Comparison of ENCODE assay signal across 8 mouse cellular contexts in the genomic region with DNA sequence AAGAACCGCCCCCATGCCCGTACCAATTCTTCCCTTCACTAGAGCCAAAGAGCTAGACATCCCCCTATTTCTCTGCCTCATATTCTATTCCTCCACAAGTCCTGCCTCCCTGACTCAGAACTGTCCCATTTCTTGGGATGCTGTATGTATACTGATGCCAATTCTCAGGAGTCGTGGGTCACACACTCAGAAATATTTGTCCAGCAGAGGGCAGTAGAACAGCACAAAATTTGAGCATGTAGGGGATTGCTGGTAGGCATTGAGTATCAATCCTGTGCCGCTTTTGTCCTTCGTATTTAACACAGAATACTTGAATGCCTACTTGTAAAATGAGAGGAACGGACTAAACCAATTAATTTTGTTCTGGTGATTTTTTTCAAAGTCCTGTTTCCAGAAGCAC. TPM values are rescaled to one million over a fixed set of nuclear protein-coding genes. Genes with fewer than 3 reads are reported as not detected.
DNase-seq lines count a peak whose midpoint lies in the region; ATAC-seq lines count a peak whose summit lies in the region.

No protein-coding gene starts in this region.

- ATAC-seq in common myeloid progenitor, adult 5-6 weeks (replicated peaks; ENCODE audit: low read depth, poor library complexity, severe bottlenecking) = peak; percentile 84
- ATAC-seq in monocyte, adult 5-6 weeks (replicated peaks; ENCODE audit: insufficient number of reproducible peaks, low FRiP score, low TSS enrichment, poor library complexity, severe bottlenecking) = peak; percentile 85

- H3K4me1 ChIP-seq in limb, embryonic 10.5 days = no peaks in the 10 kb centered on the region

- H3K27ac ChIP-seq in limb, embryonic 10.5 days = no peak overlapping the region

- no peaks in the 10 kb centered on the region for H3K27me3 ChIP-seq in limb, embryonic 10.5 days (ENCODE audit: low read depth, poor library complexity, severe bottlenecking)

- no peak overlapping the region for H3K4me3 ChIP-seq in limb, embryonic 10.5 days

- peak; percentile 77 to 80 for DNase-seq in B cell, adult 2 months
- peak; percentile 90 for DNase-seq in adipocyte (ENCODE audit: low spot score)
- peak; percentile 20 to 58 for DNase-seq in gastrocnemius, postnatal 4 days (ENCODE audit: low spot score in 2 of 2)
- DNase-seq in kidney, adult 8-10 months = peak; percentile 43 to 55
- DNase-seq in limb, embryonic 10.5 days (ENCODE audit: low spot score) = peak; percentile 45
- DNase-seq in telencephalon, adult 2 months (ENCODE audit: low read depth, low spot score) = peak; percentile 60

- no peaks in the 10 kb centered on the region for H3K36me3 ChIP-seq in limb, embryonic 10.5 days

- WGBS in limb, embryonic 10.5 days = 36% methylated on average over 6 of the region's 6 CpGs

- H3K9me3 ChIP-seq in limb, embryonic 10.5 days (replicated peaks) = no peaks in the 10 kb centered on the region

RNA-seq across cellular contexts. Expression of a gene that starts 27.3 kb away (rescaled TPM):
- 2.1 and 5.8 TPM in 2 replicates for total RNA-seq in common myeloid progenitor, adult 5-6 weeks (2017)
- under 1 TPM; 0.16 to 0.44 TPM for total RNA-seq in gastrocnemius, postnatal 4 days (2021)
- polyA plus RNA-seq in limb, embryonic 10.5 days (2016; fragmentation: Nextera tagmentation; extraction: Ambion mirVana) = 0.10 TPM in 1 of 2 replicates, not detected in the other
- total RNA-seq in monocyte, adult 5-6 weeks (2017) = 30.8 to 44.8 TPM (median 34.9 TPM) in 3 replicates

RNA-seq across cellular contexts. Expression of a gene that starts 38.2 kb away (rescaled TPM):
- 38.1 and 41.4 TPM in 2 replicates for total RNA-seq in common myeloid progenitor, adult 5-6 weeks (2017)
- total RNA-seq in gastrocnemius, postnatal 4 days (2021) = 10 to 100 TPM; 26.8 to 33.2 TPM
- polyA plus RNA-seq in limb, embryonic 10.5 days (2016; fragmentation: Nextera tagmentation; extraction: Ambion mirVana) = 28.3 and 31.2 TPM in 2 replicates
- 84.0 to 119 TPM (median 104 TPM) in 3 replicates for total RNA-seq in monocyte, adult 5-6 weeks (2017)

RNA-seq across cellular contexts. Expression of a gene that starts 38.3 kb away (rescaled TPM):
- 11.1 and 12.7 TPM in 2 replicates for total RNA-seq in common myeloid progenitor, adult 5-6 weeks (2017)
- 10 to 100 TPM; 11.0 to 13.2 TPM for total RNA-seq in gastrocnemius, postnatal 4 days (2021)
- 10.0 and 14.1 TPM in 2 replicates for polyA plus RNA-seq in limb, embryonic 10.5 days (2016; fragmentation: Nextera tagmentation; extraction: Ambion mirVana)
- total RNA-seq in monocyte, adult 5-6 weeks (2017) = 15.5 to 28.5 TPM (median 27.8 TPM) in 3 replicates

Comparison
In these comparisons a context has a peak if more than half of its experiments do, and no peak if none do; other contexts are left out.
1. DNase-seq: peak in every context shown above with its lines; median percentile 90 in adipocyte; 78 in B cell, adult 2 months; 60 in telencephalon, adult 2 months; 49 in kidney, adult 8-10 months; 45 in limb, embryonic 10.5 days; 39 in gastrocnemius, postnatal 4 days.